Mouse (Mus musculus) neural tube, embryonic 11.5 days (tissue): ENCODE results near the gene Rnf20. TPM values are rescaled to one million over a fixed set of nuclear protein-coding genes. Genes with fewer than 3 reads are reported as not detected.

ENCODE experiments used
- ATAC-seq: fragments of 200-750 bp; cut with Nextera tagmentation; 2 replicates; pipeline ENCODE4 v1.8.0; 2017; ENCODE audit warnings: moderate number of reproducible peaks, mild to moderate bottlenecking, moderate TSS enrichment, moderate library complexity; ENCODE audit not compliant: insufficient read depth, low FRiP score, low TSS enrichment
- DNase-seq: peaks from one replicate; pipeline ENCODE4 v3.0.0-alpha.2; 2015; ENCODE audit warnings: low spot score
- H3K27ac ChIP-seq: fragments of 300-500 bp; sonication (generic); 2 replicates; pipeline ENCODE4 v1.5.1; 2014; ENCODE audit warnings: low read depth, mild to moderate bottlenecking, low read length
- H3K27me3 ChIP-seq: fragments of 300-500 bp; sonication (generic); 2 replicates; pipeline ENCODE4 v1.6.1; 2014; ENCODE audit warnings: mild to moderate bottlenecking, low read length, mixed read lengths; ENCODE audit not compliant: control insufficient read depth, insufficient read depth
- H3K36me3 ChIP-seq: fragments of 300-500 bp; sonication (generic); 2 replicates; pipeline ENCODE4 v1.6.1; 2014; ENCODE audit warnings: mild to moderate bottlenecking, low read length, moderate library complexity, mixed read lengths; ENCODE audit not compliant: control insufficient read depth, insufficient read depth
- H3K4me1 ChIP-seq: fragments of 300-500 bp; sonication (generic); 2 replicates; pipeline ENCODE4 v1.6.1; 2014; ENCODE audit warnings: low read length, mixed read lengths; ENCODE audit not compliant: control insufficient read depth, insufficient read depth
- H3K4me2 ChIP-seq: fragments of 300-500 bp; sonication (generic); 2 replicates; pipeline ENCODE4 v1.6.1; 2014; ENCODE audit warnings: low read depth, mild to moderate bottlenecking, moderate library complexity
- H3K4me3 ChIP-seq: fragments of 300-500 bp; sonication (generic); 2 replicates; pipeline ENCODE4 v1.5.1; 2014; ENCODE audit warnings: low read depth, low read length
- H3K9ac ChIP-seq: fragments of 300-500 bp; sonication (generic); 2 replicates; pipeline ENCODE4 v1.6.1; 2014; ENCODE audit warnings: mild to moderate bottlenecking, low read length
- H3K9me3 ChIP-seq: fragments of 300-500 bp; sonication (generic); 2 replicates; pipeline ENCODE4 v1.6.1; 2016; ENCODE audit warnings: low read length; ENCODE audit not compliant: control insufficient read depth
- WGBS: fragments of 180-500 bp; shearing (Covaris S2); extraction: QIAGEN DNeasy Blood & Tissue Kit; methylation state at CpG from one replicate; pipeline ENCODE4 v1.1.7; 2014; 5-methylcytosine and 5-hydroxymethylcytosine counted together
- polyA plus RNA-seq: library from polyadenylated mRNA; unstranded; fragments of >200 nt; fragmentation: Nextera tagmentation; extraction: Ambion mirVana; gene quantifications from 2 replicates; pipeline ENCODE4 v1.2.1, GENCODE M21; 2014

Gene Rnf20
- polyA plus RNA-seq, 1 experiment from 2014 or later, result 74.4 TPM

DNA sequence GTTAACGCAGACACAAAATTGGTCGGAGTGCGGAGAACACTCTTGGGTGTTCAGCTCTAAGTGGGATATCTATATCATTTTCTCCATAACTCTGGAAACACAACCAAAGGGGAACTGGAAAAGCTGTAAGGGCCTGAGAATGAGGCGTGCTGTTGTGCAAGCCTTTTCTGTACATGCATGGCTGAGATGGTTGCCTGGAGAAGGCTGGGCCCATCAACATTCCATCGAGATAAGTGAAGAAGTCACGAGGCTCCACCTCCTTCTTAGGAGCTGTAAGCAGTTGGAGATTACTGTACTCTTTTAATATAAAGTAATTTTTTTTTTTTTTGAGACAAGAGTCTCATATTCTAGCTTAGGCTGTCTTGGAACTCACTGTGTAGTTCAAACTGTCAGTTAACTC, 44.3 kb downstream of the Rnf20 start:
- DNase-seq (no peak), ATAC-seq (no peak)
- Histone ChIP-seq H3K4me1 (no peaks in the 10 kb centered on the region), H3K4me2 (no peak overlapping the region), H3K36me3 (no peaks in the 10 kb centered on the region), H3K9me3 (no peaks in the 10 kb centered on the region), H3K27me3 (no peaks in the 10 kb centered on the region), H3K4me3 (no peak overlapping the region), H3K27ac (no peak overlapping the region), H3K9ac (no peak overlapping the region)
- WGBS, result 92% methylated on average over 6 of the region's 6 CpGs

- no peak overlapping the region for H3K4me2 ChIP-seq
- H3K36me3 ChIP-seq, result no peaks in the 10 kb centered on the region
- no peaks in the 10 kb centered on the region for H3K4me1 ChIP-seq
- 80% methylated on average over 7 of the region's 7 CpGs for WGBS
- no peak overlapping the region for H3K9ac ChIP-seq
- H3K4me3 ChIP-seq, result no peak overlapping the region
- no peaks in the 10 kb centered on the region for H3K9me3 ChIP-seq
- no peaks in the 10 kb centered on the region for H3K27me3 ChIP-seq
- H3K27ac ChIP-seq, result no peak overlapping the region
- ATAC-seq (no peak), DNase-seq (no peak)
These were observed 45.0 kb downstream of the Rnf20 start for GRCm38 (mm10) chr4:49676790-49677189.

DNA sequence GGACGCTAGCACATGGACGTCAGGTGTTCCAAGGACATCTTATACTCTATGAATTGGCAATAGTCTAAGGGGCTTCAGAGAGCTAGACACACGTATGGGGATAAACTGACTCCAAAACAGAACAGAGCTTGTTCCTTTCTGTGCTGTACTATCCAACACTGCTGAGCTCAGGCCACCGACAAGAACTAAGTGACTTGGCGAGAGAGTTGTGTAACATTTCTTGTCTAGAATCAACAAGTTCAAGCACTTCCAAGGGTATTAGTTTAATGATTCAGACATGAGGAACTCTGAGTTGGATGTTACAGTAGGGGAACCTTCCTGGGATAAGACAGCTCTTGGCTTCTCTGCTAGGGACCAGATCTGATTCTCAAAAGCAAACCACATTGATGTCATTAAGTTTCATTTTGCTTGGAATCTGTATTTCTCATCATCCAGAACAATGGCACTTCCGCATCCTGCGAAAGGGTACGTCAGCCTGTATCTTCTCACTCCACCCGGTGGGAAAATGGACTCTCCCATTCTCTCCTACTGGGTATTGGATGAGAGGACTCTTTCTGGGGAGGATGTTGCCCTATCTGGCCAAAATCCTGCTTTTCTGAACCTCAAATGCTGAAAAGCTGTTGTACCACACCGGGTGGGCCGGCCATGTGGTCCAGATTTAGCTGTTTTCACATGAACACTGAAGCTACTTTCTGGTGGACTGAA, 48.5 kb downstream of the Rnf20 start:
- H3K4me1 ChIP-seq, result no peaks in the 10 kb centered on the region
- no peak overlapping the region for H3K4me3 ChIP-seq
- no peak for ATAC-seq
- no peaks in the 10 kb centered on the region for H3K27me3 ChIP-seq
- no peaks in the 10 kb centered on the region for H3K36me3 ChIP-seq
- WGBS, result 93% methylated on average over 11 of the region's 11 CpGs
- no peak overlapping the region for H3K4me2 ChIP-seq
- DNase-seq, result no peak
- no peaks in the 10 kb centered on the region for H3K9me3 ChIP-seq
- no peak overlapping the region for H3K27ac ChIP-seq
- no peak overlapping the region for H3K9ac ChIP-seq

DNA sequence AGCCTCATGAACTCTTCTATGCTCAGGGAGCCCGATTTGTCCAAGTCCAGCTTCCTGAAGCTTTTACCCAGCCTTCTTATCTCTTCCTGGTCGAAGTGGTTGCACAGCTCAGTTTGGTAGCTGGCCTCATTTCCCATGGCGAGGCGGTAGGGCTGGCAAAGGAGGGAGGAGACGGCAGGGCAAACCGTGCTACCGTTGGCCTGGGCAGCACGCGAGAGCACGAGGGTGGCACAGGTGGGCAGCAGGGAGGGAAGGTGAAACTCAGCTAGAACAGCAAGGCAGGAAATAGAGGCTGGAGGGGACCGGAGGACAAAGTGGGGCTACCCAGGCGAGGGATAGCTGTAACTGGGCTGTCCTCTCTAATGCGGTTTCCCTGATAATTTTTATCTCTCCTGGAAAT, 50.0 kb downstream of the Rnf20 start, which contains the start of gene Ppp3r2:
TSS of gene Ppp3r2 (minus strand) at position 213 of the 400 bp plus-strand sequence.
- Histone ChIP-seq H3K4me3 (no peak within 1 kb of the TSS), H3K27me3 (no peaks in the 10 kb centered on the region), H3K36me3 (no peaks in the 10 kb centered on the region), H3K9me3 (no peaks in the 10 kb centered on the region), H3K9ac (no peak within 1 kb of the TSS), H3K27ac (no peak within 1 kb of the TSS), H3K4me2 (no peak within 1 kb of the TSS), H3K4me1 (no peaks in the 10 kb centered on the region)
- WGBS, result 87% methylated on average over 13 of the region's 13 CpGs
- no peak for ATAC-seq
- DNase-seq, result no peak

DNA sequence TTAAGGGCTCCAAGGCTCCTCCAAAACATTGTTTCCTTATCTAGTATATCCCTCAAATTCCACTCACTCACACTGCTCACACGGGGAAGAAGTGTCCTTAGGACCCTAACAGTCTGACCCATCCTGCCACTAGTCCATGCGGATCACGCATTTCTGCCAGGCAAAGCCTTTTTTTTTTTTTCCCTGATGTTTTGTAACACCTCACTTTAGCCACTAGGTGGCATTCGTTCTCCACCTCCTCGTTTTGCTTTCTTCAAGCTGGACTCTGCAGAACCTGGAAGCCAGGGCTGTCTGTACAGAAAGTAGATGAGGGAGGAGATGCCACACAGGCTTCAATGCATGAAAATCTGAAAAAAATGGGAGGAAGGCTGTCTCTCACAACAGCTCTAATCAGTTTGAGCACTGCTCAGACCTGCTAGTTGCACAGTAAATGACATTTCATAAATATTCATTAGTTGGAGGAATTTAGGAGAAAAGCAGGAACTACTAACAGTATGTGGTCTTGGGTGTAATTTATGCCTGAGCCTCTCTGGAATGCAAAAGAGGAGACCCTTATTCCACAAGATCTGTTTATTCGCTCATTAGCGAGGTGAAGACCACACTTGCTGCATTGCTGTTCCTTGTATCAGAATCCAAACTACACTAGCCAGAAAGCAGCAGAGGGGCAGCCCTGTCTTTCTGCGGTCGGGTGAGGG, 56.9 kb downstream of the Rnf20 start:
- peak; percentile 83 for ATAC-seq
- Histone ChIP-seq H3K4me2 (no peak overlapping the region), H3K9me3 (no peaks in the 10 kb centered on the region), H3K36me3 (no peaks in the 10 kb centered on the region), H3K4me3 (no peak overlapping the region), H3K27ac (no peak overlapping the region), H3K9ac (no peak overlapping the region), H3K27me3 (no peaks in the 10 kb centered on the region), H3K4me1 (no peaks in the 10 kb centered on the region)
- 24% methylated on average over 9 of the region's 9 CpGs for WGBS
- DNase-seq, result peak; percentile 53

GRCm38 (mm10) chr4:49691405-49692194, 59.8 kb downstream of the Rnf20 start:
- Histone ChIP-seq H3K4me1 (no peaks in the 10 kb centered on the region), H3K36me3 (no peaks in the 10 kb centered on the region), H3K9me3 (no peaks in the 10 kb centered on the region), H3K27me3 (no peaks in the 10 kb centered on the region), H3K27ac (no peak overlapping the region), H3K9ac (no peak overlapping the region), H3K4me3 (no peak overlapping the region), H3K4me2 (no peak overlapping the region)
- 78% methylated on average over 12 of the region's 12 CpGs for WGBS
- DNase-seq, result no peak
- no peak for ATAC-seq

Other genes with a start within 250 kb of the Rnf20 start
- not detected in 2 replicates for gene Acnat2, start 223.9 kb upstream of the Rnf20 start, polyA plus RNA-seq
- gene Acnat1, start 158.1 kb upstream of the Rnf20 start, polyA plus RNA-seq, result not detected in 2 replicates
- gene Baat, start 125.4 kb upstream of the Rnf20 start, polyA plus RNA-seq, result 0.19 and 0.49 TPM in 2 replicates
- 89.5 and 90.4 TPM in 2 replicates for gene Mrpl50, start 110.9 kb upstream of the Rnf20 start, polyA plus RNA-seq
- 13.2 and 15.0 TPM in 2 replicates for gene Zfp189, start 110.8 kb upstream of the Rnf20 start, polyA plus RNA-seq
- 0.41 TPM in 1 of 2 replicates, not detected in the other for gene Aldob, start 82.5 kb upstream of the Rnf20 start, polyA plus RNA-seq
- 20.3 and 23.3 TPM in 2 replicates for gene Tmem246, start 34.1 kb upstream of the Rnf20 start, polyA plus RNA-seq
- 0.12 TPM in 2 replicates for gene Ppp3r2, start 50.0 kb downstream of the Rnf20 start, polyA plus RNA-seq
- gene Grin3a, start 213.7 kb downstream of the Rnf20 start, polyA plus RNA-seq, result 2.6 and 2.7 TPM in 2 replicates